Mouse (Mus musculus): ENCODE data around the gene Plekha4.

- TF ChIP-seq POLR2A (IDR thresholded peaks at IDR 0.05; ENCODE audit: control insufficient read depth in 1 of 2, insufficient read depth in 1 of 2, low read depth in 1 of 2, low read length in 2 of 2, poor library complexity in 1 of 2) (no peak), USF1 (IDR thresholded peaks at IDR 0.05; ENCODE audit: low read depth, low read length) (no peak), CTCF (IDR thresholded peaks at IDR 0.05 in 2 of 3, conservative IDR thresholded peaks at IDR 0.05 in 1 of 3; ENCODE audit: control insufficient read depth in 1 of 3, insufficient read depth in 1 of 3, low read depth in 2 of 3, low read length in 3 of 3, poor library complexity in 1 of 3, severe bottlenecking in 1 of 3) (no peak), GATA1 (IDR thresholded peaks at IDR 0.05; ENCODE audit: low read depth, low read length) (no peak), MAX (IDR thresholded peaks at IDR 0.05; ENCODE audit: low read length) (no peak), RCOR1 (IDR thresholded peaks at IDR 0.05; ENCODE audit: low read depth, low read length) (no peak), MAZ (IDR thresholded peaks at IDR 0.05; ENCODE audit: low read depth, low read length) (no peak), ZC3H11A (IDR thresholded peaks at IDR 0.05; ENCODE audit: low read depth, low read length) (no peak), NELFE (IDR thresholded peaks at IDR 0.05; ENCODE audit: low read depth, low read length) (no peak)
These were observed 24.8 kb downstream of the Plekha4 start for GRCm38 (mm10) chr7:45550821-45551511.

Measured in MEL (cell line).